Mouse (Mus musculus) thymus, postnatal 0 days (tissue): ENCODE results near the gene Hsf3. TPM values are rescaled to one million over a fixed set of nuclear protein-coding genes. Genes with fewer than 3 reads are reported as not detected.
"Not testable (repeated sequence)": the region's sequence is repeated elsewhere in the genome, so short reads cannot be mapped to it uniquely, and the experiment has no call there.

Experiments
- DNase-seq: peaks from one replicate; pipeline ENCODE4 v3.0.0-alpha.2; 2015; ENCODE audit warnings: low spot score
- polyA plus RNA-seq: library from polyadenylated mRNA; unstranded; fragments of >200 nt; fragmentation: Nextera tagmentation; extraction: Ambion mirVana; gene quantifications from 2 replicates; pipeline ENCODE4 v1.2.1, GENCODE M21; 2015

The Hsf3 gene
- polyA plus RNA-seq, result 0.10 and 0.14 TPM in 2 replicates

GRCm38 (mm10) chrX:96456201-96456963 is at the start of gene Hsf3:
Gene Hsf3, minus strand, starts transcription at chrX:96456294.
- no peak for DNase-seq

DNA sequence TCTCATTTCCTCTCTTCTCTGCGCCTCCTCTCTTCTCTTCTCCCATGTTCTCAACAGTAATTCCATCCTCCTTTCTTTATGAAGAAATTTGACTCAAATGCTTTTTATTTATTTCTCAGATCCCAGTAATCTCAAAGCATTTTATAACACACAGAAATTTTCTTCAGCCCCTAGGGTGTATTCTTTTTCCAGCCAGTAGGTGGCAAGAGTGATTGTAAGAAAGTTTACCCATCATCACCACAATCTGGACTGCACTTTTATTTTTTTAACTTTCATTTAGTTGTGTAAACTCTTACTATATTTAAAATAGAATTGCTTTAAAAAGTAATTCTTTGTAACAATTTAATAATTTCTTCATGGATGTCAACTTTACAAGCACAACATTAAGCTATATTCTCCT is 45.5 kb upstream of the Hsf3 start:
- DNase-seq, result no peak

GRCm38 (mm10) chrX:96455149-96455548 is 945 bp downstream of the Hsf3 start, which contains the start of gene Heph:
Gene Heph, plus strand, starts transcription at chrX:96455359.
- DNase-seq, result no peak

DNA sequence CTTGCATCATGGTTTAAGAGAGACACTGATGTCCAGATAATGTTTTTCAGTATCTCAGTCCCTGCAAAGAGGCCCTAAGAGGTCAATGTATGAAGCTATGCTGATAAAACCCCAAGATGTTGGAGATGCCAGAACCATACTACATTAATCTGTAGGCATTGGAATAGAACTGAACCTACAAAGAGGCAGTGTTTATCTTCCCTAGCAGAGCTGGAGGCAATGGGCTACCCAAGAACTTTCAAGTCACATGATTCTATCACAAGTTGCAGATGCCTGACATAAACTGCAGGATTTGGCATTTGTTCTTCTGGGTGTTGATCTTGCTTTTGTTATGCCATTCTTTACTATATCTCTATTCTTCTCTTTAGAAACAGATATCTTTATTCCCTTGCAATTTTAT is 36.7 kb downstream of the Hsf3 start:
- no peak for DNase-seq

DNA sequence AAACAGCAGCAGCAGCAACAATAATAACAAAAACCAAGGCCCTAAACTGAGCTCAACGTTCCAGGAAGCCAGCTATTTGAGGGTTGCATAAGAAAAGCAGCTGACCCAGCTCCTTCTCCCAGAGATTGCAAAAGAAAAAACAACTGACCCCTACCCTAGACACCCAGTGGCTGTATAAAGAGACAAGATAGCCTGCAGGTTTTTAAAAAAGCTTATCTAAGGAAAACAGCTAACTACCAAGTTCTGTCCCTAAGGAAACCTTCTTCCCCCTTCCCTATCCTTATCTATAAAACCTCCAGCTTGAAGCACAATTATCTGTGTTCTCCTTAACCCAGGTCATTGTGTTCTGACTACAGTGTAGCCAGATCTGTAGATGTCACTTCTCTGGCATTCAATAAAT is 38.4 kb downstream of the Hsf3 start:
- DNase-seq, result no peak

GRCm38 (mm10) chrX:96416970-96417369 is 39.1 kb downstream of the Hsf3 start:
- DNase-seq, result no peak

DNA sequence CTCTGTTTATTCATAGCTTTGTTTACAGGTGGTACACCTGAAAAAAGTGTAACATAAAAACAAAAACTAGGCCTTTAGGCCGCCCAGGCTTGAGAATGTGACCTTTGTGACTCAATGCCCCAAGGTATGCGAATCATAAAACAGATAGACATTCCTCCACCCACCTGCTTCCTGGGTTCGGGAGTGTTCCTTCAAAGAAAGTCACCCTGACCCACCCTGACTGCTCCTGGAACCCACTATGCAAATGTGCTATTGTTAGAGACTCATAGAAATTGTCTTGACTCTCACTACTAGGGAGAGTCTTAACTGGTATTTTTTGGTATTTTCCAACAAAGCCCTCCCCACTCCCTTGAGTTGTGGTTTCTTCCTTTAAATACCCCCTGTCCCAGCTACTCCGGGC is 40.7 kb downstream of the Hsf3 start:
- not testable (repeated sequence) for DNase-seq

- no peak for DNase-seq
Measured at GRCm38 (mm10) chrX:96339108-96339507, 117.0 kb downstream of the Hsf3 start.

DNA sequence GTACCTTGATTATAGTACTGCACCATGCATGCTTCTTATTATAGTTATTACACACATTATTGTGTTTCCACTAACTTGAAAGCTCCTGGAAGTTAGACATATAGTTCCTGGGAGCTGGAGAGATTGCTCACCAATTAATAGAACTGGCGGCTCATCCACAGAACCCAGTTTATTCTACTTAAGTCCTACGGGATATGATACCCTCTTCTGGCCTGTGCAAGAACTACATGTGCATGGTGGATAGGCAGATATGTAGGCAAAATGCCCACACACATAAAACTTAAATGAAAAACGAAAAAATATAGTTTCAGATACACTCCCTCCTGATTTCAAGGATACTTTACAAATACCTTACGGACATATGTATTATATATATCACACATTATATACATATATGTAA is 126.3 kb downstream of the Hsf3 start:
- DNase-seq, result no peak

DNA sequence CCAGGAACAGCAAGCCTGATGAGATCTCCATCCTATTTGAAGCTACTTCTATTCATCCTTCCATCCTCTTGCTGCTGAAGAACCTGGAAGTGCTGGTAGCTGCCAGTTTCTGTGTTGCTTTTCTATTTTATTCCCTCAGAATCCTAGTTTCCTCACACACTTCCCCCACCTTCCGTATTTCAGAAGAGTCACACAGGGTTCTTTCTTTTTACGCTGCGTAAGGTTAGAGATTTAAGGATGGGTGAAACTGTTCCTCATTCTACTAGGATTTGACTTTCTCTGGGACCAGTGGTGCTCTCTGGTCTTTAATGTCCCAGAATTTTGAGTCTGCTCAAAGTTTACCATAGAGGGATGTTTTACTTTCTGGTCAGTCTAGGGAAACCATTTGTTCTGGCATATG is 162.8 kb downstream of the Hsf3 start, which contains the start of gene Vsig4:
TSS of gene Vsig4 (minus strand) at position 101 of the 400 bp plus-strand sequence.
- DNase-seq, result no peak

- no peak for DNase-seq
Measured at GRCm38 (mm10) chrX:96256509-96256908, 199.6 kb downstream of the Hsf3 start.

Other genes with a start within 250 kb of the Hsf3 start
- gene Vsig4, start 162.9 kb downstream of the Hsf3 start, polyA plus RNA-seq, result not detected in 2 replicates
- 2.4 TPM in 2 replicates for gene Heph, start 935 bp downstream of the Hsf3 start, polyA plus RNA-seq